Mouse (Mus musculus): Measurements from ENCODE around the gene Tmem200a.
"Not testable (repeated sequence)": the region's sequence is repeated elsewhere in the genome, so short reads cannot be mapped to it uniquely, and the experiment has no call there.

Tmem200a gene

GRCm38 (mm10) chr10:25982617-25983016 is 96.2 kb downstream of the Tmem200a start:
- in situ Hi-C loops (cut with MboI, MseI), result no loop called here

GRCm38 (mm10) chr10:25962863-25963262 is 116.0 kb downstream of the Tmem200a start:
- in situ Hi-C loops (cut with MboI, MseI), result no loop called here

DNA sequence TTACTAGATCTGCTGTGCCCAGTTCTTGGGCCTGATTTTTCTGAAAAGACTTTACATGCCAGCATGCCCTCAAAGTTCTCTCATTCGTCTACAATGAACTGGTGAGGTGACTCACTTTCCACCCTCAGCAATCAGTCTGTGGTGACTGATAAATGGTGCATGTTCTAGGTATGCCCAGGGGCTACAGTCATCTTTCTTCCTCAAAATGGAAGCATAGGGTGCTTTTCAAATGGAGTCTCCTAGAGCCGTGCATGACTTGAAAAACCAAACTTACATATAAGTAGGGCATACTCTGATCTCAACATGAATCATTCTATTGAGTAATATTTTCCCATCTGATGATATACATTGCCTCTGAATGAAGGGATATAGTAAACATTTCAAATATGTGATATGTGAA is 117.8 kb downstream of the Tmem200a start:
- in situ Hi-C loops (cut with MboI, MseI), result no loop called here

GRCm38 (mm10) chr10:25958762-25959753 is 119.8 kb downstream of the Tmem200a start:
- in situ Hi-C loops (cut with MboI, MseI), result no loop called here

- in situ Hi-C loops (cut with MboI, MseI), result no loop called here
Observed at GRCm38 (mm10) chr10:25954641-25955228, 124.1 kb downstream of the Tmem200a start.

- in situ Hi-C loops (cut with MboI, MseI), result no loop called here
Observed at GRCm38 (mm10) chr10:25952838-25953237, 126.0 kb downstream of the Tmem200a start.

- in situ Hi-C loops (cut with MboI, MseI), result no loop called here
Observed at GRCm38 (mm10) chr10:25952150-25952549, 126.7 kb downstream of the Tmem200a start.

DNA sequence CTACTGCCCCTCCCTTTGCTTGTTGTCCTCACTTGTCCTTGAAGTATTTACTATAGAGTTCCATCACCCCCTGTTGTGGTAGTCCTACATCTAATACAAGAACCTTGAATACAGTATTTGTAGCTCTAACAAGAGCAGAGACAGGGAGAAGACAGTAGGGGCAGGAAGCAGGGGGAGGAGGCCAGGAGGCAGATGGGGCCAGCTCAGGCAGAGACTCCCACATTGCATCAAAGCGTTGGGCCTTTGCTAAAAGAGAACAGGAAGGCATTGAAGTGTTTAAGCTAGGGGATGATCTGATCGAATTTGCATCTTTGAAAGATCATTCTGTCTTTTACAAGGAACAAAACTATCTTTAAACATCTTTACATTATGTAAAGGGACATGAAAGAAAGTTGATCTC is 133.0 kb downstream of the Tmem200a start:
- in situ Hi-C loops (cut with MboI, MseI), result no loop called here

DNA sequence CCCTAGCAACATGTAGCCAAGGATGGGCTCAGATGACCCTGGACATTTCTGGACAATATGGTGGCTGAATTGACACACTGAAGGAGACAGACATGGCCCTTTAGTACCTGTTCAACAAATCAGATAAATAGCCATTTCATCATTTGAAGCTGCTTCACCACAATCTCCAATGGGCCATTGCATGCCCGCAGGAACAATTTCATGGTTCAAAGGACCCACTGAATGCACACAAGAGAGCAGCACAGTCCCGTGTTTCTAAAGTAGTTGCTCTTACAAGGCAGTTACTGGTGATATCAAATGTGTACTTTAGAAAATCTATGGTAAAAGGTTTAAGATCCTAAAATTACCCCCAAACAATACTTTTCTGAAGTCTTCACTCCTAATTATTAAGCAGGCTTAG is 134.2 kb downstream of the Tmem200a start:
- in situ Hi-C loops (cut with MboI, MseI), result no loop called here

DNA sequence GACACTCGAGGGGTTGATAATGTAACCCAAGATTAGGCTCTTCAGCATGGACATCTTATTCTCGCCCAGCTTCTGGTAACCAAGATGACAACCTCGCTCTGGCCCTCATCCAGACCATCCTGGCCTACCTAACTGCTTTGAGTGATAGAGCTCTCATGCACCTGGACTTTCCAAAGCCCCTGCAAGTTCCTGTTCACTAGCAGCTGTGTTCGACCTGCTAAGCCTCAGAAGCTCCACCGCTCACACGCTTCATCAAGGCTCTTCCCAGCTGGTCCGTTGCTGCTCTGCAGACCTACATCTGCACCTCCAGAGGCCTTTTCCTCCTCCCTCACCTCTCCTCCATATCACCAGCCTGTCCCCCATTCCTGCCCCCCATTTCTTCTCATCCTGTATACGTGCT is 147.1 kb downstream of the Tmem200a start:
- in situ Hi-C loops (cut with MboI, MseI), result no loop called here

GRCm38 (mm10) chr10:25929401-25930150 is 149.3 kb downstream of the Tmem200a start:
- in situ Hi-C loops (cut with MboI, MseI), result no loop called here

GRCm38 (mm10) chr10:25928861-25929368 is 149.9 kb downstream of the Tmem200a start:
- in situ Hi-C loops (cut with MboI, MseI), result no loop called here

DNA sequence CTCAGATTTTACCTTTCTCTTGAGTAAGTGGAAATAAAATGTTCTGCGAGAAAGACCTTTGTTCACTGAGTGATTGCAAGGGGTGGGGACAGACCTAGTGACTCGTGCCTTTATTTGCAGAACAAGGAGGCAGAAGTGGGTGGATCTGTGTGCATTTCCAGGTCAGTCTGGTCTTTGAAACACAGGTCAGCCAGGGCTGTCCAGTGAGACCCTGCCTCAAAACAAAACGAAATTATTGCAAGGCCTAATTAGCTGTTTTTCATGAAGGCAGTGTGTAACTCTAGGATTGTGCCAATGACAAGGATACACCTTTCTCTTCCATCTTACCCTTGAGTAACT is 150.4 kb downstream of the Tmem200a start:
- in situ Hi-C loops (cut with MboI, MseI), result no loop called here

- in situ Hi-C loops (cut with MboI, MseI), result no loop called here
Observed at GRCm38 (mm10) chr10:25927553-25928447, 151.1 kb downstream of the Tmem200a start.

GRCm38 (mm10) chr10:25920640-25921278 is 158.1 kb downstream of the Tmem200a start:
- in situ Hi-C loops (cut with MboI, MseI), result no loop called here

DNA sequence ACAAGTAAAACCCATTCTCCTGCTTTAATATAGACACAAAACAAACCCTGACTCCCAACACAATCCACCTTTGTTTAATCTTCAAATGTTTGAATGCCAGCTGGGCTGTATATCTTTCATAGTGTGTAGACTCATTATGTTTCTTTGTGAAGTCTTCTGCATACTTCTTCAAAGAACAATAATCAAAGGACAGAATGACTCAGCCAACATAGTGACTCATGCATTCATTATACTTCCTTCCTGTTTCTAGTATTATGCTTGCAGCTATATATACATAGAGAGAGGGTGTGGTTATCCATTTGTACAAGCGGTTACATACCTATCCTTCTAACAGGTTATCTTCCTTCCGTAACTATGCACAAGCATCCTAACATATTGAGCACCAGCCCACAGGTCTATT is 160.7 kb downstream of the Tmem200a start:
- in situ Hi-C loops (cut with MboI, MseI), result no loop called here

- in situ Hi-C loops (cut with MboI, MseI), result no loop called here
Observed at GRCm38 (mm10) chr10:25910270-25910669, 168.6 kb downstream of the Tmem200a start.

- in situ Hi-C loops (cut with MboI, MseI), result no loop called here
Observed at GRCm38 (mm10) chr10:25908027-25909012, 170.5 kb downstream of the Tmem200a start.

GRCm38 (mm10) chr10:25894126-25894525 is 184.7 kb downstream of the Tmem200a start:
- in situ Hi-C loops (cut with MboI, MseI), result not testable (repeated sequence)

Measured in T-helper 1 cell (primary cell).